Mouse (Mus musculus) lung, postnatal 0 days (tissue): ENCODE results near the gene Scaf11.

Experiments used
- CTCF ChIP-seq: IDR thresholded peaks from 2 replicates; pipeline ENCODE4 v1.5.1; 2016; ENCODE audit warnings: antibody characterized with exemption, mild to moderate bottlenecking
- EP300 ChIP-seq: IDR thresholded peaks from 2 replicates; pipeline ENCODE4 v1.6.1; 2016; ENCODE audit warnings: antibody characterized with exemption, mild to moderate bottlenecking, control low read depth

- no peak for TF ChIP-seq CTCF
- TF ChIP-seq EP300, result peak; percentile 72; the same call in 1 of the 2 replicates
Observed at GRCm38 (mm10) chr15:96395071-96395470, 65.6 kb downstream of the Scaf11 start.
